Mouse (Mus musculus) heart, postnatal 25 days (tissue): ENCODE results near the gene Ptbp1. TPM values are rescaled to one million over a fixed set of nuclear protein-coding genes. Genes with fewer than 3 reads are reported as not detected.

Source experiments
- DNase-seq: peaks from one replicate; pipeline ENCODE4 v3.0.0; 2022; ENCODE audit warnings: low spot score
- intact Hi-C: fragments of 180-260 bp; cut with DNase I; formaldehyde crosslinking; loops from one replicate; pipeline ENCODE4 v1.15.1; 2025
- total RNA-seq, 2 experiments: library from RNA; stranded (reverse); gene quantifications; 2 replicates each; pipeline ENCODE4 v1.2.3; 2021

Ptbp1 gene
- total RNA-seq, 2 experiments from 2014 or later, result 54.6 to 59.3 TPM

GRCm38 (mm10) chr10:79856280-79856679 is 2.1 kb downstream of the Ptbp1 start:
- intact Hi-C loops, result loop anchor here (2.0 to 10.0 kb wide), 2 partner anchors 15 to 289 kb away; partner anchors contain the start of genes Cbarp and Midn
- no peak for DNase-seq

DNA sequence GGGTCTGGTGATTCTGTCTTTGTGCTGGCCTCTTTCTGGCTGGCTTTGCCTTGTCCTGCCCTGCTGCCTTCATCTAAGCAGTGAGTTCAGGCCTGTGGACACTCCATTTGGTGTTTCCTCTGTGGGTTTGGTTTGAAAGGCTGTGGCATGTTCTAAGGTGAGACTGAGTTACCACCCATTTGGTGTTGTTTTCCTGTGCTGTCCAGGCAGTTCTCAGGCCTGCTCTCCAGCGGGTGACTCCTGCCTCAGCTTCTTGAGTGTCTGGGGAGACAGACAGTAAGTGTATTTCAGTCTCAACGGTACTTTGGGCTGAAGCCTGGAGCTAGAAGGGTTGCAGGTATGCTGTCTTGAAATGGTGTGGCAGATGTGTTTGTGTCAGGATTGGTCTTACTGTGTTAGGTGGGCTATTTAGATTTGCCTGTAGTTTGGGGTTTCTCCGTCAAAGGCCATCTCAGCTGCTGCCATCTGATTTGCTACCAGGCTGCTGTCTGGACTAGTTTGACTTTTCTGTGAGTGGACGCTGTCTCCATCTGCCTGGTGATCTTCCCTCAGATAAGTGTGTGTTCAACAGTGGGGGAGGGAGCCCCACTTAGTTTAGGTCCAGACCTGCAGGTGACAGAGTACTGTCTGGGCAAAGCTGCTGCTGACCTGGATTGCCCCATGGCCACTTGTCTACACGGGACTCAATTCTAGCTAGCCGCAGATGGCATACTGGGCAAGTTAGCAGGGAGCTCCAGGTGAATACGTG is 2.7 kb downstream of the Ptbp1 start:
- intact Hi-C loops, result loop anchor here (2.0 to 10.0 kb wide), 2 partner anchors 16 to 288 kb away; partner anchors contain the start of genes Cbarp and Midn

DNA sequence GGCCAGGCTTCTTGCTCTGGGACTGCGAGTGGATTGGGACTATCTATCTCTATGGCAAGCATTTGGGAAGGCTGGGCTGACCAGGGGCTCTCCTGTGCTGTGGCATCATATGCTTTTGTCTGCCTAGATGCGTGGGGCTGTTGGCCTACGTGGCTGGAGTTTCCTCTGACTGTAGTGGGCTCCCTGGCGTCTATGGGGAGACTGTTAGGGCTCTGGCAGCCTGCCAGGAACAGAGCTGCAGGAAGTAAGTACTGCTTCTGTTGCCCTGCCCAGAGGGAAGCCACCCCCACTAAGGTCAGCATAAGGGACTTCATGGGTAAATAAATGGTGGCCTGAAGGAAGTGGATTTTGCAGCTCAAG is 3.2 kb downstream of the Ptbp1 start:
- DNase-seq, result peak; percentile 68
- intact Hi-C loops, result loop anchor here (2.0 to 10.0 kb wide), 2 partner anchors 17 to 287 kb away; partner anchors contain the start of genes Cbarp and Midn

More for the DNA sequence above, 2.7 kb downstream of the Ptbp1 start:
- no peak for DNase-seq

GRCm38 (mm10) chr10:79857894-79858293 is 3.7 kb downstream of the Ptbp1 start:
- no peak for DNase-seq
- intact Hi-C loops, result loop anchor here (2.0 to 10.0 kb wide), 2 partner anchors 17 to 287 kb away; partner anchors contain the start of genes Cbarp and Midn

DNA sequence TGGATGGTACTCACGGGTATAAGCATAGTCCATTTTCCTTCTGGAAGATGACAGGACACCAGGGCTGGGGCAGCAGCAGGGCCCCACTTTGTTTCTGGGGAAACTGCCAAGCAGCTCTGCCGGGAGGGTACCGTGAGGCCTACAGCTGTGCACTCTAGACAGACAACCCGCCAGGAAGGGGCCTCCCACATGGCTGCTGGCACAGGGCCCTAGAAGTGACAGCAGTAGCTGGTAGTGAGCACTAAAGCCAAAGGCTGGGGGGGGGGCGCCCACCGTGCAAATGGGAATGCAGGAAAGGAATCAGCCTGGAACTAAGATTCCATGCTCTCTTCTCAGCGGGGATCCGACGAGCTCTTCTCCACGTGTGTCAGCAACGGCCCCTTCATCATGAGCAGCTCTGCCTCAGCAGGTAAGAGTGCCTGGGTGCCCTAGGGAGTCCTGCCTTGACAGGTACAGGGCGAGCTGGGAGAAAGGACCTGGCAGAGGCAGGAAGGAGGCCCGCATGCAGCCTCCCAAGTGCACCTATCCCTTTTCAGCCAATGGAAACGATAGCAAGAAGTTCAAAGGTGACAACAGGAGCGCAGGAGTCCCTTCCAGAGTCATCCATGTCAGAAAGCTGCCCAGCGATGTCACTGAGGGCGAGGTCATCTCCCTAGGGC is 4.3 kb downstream of the Ptbp1 start:
- intact Hi-C loops, result loop anchor here (10.0 kb wide), 1 partner anchor 286 kb away; the partner anchor contains the start of genes Cbarp and Midn
- no peak for DNase-seq

DNA sequence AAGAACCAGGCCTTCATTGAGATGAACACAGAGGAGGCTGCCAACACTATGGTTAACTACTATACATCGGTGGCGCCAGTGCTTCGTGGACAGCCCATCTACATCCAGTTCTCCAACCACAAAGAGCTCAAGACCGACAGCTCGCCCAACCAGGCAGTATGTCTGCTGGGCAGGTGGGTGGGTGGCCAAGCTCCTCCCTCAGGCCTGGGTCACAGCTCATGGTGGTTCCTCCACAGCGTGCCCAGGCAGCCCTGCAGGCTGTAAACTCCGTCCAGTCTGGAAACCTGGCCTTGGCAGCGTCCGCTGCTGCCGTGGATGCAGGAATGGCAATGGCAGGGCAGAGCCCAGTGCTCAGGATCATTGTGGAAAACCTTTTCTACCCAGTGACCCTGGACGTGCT is 4.9 kb downstream of the Ptbp1 start:
- intact Hi-C loops, result loop anchor here (10.0 kb wide), 1 partner anchor 286 kb away; the partner anchor contains the start of genes Cbarp and Midn
- no peak for DNase-seq

GRCm38 (mm10) chr10:79860079-79860911 is 6.1 kb downstream of the Ptbp1 start:
- intact Hi-C loops, result no loop called here
- DNase-seq, result no peak

DNA sequence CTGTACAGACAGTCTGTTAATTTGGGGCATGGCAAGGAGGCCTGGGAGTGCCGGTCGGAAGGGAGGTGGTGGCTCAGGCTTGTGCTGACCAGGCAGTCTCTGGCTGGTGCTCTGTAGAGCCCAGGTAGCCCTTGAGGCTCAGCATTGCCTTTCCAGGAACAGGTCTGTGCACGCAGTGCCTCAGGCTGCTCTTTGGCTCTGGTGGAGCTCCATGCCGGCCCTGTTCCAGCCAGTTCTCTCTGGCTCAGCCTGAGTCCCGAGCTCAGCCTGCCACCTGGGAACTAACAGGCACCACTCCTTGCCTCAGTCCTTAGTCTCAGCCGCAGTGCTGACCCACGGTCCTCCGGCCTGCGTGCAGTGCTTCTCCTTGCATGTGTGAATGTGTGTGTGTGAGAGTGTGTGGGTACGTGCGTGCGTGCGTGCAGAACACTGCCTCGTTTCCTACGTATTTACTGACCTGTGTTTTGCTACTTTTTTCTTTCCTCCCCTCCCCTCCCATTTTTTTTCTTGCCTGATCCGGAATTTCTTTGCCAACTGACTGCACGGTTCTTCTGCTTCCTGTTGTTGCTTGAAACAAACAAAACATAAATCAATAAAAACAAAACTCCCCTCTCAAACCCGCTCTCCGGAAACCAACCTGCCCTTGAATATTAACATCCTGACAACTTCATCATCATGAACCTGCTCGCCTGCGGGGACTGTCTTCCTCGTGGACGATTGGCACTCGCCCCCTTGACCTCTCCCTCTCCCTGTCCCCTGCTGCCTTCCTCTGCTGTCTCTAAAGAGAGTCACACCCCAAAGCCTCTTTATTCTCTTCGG is 7.2 kb downstream of the Ptbp1 start:
- no peak for DNase-seq
- intact Hi-C loops, result no loop called here

DNA sequence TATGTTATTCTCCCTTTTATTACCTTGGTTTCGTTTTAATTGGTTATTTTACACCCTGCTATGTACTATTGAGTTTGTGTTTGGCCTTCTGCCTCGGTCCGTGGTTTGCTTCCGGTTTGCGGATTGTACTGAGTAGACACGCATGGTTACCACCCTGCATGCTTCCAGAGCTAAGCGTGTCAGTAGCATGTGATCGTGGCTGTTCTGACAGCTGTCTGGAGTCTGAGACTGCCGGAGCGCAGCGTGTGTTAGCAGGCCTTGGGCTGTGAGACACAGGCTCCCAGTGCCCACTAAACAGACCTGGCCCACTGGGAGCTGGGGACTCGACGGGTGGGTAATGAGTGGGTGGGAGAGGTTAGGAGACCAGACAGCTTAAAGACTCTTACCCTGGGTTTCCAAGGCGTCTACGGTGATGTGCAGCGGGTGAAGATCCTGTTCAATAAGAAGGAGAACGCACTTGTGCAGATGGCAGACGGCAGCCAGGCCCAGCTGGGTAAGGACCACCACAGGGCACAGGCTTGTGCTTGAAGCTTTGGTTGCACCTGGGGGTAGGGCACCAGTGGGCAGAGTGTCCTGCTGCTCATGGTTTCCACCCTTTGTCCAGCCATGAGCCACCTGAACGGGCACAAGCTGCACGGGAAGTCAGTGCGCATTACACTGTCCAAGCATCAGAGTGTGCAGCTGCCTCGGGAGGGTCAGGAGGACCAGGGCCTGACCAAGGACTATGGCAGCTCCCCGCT is 8.0 kb downstream of the Ptbp1 start:
- intact Hi-C loops, result no loop called here

DNA sequence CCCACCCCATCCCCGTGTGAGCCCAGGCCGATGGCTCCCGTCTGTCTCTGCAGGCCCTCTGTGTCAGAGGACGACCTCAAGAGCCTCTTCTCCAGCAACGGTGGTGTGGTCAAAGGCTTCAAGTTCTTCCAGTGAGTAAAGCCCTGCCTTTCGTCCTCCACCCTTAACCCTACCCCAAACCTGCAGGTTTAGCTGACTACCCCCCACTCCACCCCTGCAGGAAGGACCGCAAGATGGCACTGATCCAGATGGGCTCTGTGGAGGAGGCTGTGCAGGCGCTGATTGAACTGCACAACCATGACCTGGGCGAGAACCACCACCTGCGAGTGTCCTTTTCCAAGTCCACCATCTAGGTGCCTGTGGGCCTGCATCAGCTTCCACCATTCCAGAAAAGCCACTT is 8.7 kb downstream of the Ptbp1 start:
- intact Hi-C loops, result no loop called here
- DNase-seq, result no peak

More for the DNA sequence above, 8.0 kb downstream of the Ptbp1 start:
- DNase-seq, result no peak

DNA sequence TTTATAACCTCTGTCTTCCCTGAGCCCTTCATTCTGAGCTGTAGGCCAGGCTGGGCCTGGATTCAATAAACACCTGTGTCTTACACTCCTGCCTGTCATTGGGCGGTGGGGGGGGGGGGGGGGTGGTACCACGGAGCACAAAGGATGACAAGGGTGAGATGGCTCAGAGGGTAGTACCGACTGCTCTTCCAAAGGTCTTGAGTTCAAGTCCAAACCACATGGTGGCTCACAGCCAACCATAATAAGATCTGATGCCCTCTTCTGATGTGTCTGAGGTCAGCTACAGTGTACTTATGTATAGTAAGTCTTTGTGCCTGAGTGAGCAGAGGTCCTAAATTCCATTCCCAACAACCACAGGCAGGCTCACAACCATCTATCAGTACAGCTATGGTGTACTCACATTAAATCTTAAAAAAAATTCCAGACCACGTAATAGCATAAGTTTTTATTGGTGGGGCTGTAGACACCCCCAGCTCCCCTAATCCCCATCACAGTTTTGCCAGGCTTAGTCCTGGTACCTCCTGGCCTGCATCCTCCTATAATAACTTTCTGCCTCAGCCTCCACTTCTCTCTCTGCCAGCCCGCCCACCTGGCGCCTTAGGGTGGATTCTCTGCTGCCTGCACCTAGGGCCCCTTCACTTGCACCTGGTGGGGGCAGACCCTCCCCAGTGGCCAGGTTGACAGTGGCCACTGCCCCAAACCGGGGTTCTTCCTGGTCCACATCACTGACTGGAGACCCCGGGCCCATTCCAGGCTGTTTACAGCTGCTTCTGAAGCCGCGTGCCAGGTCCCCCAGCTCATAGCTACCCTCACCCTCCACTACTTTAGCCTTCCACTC is 10.3 kb downstream of the Ptbp1 start:
- DNase-seq, result no peak
- intact Hi-C loops, result loop anchor here (5.0 kb wide), 1 partner anchor 32 kb away; no protein-coding TSS in a partner anchor

DNA sequence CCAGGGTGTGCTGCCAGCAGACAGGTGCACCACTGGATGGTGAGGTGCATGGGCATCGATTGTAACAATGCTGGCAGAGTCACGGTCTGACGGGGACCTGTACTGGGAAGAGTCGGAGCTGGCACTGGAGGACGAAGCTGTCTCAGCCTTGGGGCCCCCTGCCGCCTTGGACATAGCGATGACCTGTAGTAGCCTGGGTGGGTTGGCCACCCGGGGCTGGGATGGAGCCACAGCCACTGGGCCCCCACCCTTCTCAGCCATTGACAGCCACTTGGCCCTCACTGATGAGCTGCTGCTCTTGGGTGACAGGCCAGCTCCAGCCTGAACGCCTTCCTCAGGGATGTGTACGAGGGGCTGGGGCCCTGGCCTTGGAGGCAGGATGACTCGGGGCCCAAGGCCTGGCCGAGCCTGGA is 11.0 kb downstream of the Ptbp1 start:
- no peak for DNase-seq
- intact Hi-C loops, result loop anchor here (5.0 kb wide), 1 partner anchor 33 kb away; no protein-coding TSS in a partner anchor

GRCm38 (mm10) chr10:79865801-79866295 is 11.6 kb downstream of the Ptbp1 start:
- intact Hi-C loops, result loop anchor here (5.0 kb wide), 1 partner anchor 34 kb away; no protein-coding TSS in a partner anchor
- DNase-seq, result no peak

- intact Hi-C loops, result loop anchor here (5.0 kb wide), 1 partner anchor 34 kb away; no protein-coding TSS in a partner anchor
- no peak for DNase-seq
Observed at GRCm38 (mm10) chr10:79866601-79867000, 12.4 kb downstream of the Ptbp1 start.

GRCm38 (mm10) chr10:79871845-79872244 is 17.6 kb downstream of the Ptbp1 start:
- DNase-seq, result no peak
- intact Hi-C loops, result no loop called here

DNA sequence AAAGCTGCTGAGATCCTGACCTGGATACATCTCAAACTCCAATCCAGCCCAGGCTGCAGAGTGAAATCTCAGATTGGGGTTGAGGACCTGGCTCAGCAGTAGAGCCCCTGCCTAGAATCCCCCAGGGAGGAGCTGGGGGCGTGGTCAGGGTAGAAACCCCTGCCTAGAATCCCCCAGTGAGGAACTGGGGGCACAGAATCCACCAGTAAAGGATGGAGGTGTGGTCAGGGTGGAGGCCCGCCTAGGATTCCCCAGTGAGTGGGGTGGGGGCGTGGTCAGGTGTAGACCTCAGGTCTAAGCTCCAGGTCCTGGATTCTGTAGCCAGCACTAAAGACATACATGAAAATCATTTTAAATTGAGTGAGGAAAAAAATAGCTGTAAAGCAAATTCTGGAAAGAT is 18.6 kb downstream of the Ptbp1 start:
- DNase-seq, result no peak
- intact Hi-C loops, result no loop called here

DNA sequence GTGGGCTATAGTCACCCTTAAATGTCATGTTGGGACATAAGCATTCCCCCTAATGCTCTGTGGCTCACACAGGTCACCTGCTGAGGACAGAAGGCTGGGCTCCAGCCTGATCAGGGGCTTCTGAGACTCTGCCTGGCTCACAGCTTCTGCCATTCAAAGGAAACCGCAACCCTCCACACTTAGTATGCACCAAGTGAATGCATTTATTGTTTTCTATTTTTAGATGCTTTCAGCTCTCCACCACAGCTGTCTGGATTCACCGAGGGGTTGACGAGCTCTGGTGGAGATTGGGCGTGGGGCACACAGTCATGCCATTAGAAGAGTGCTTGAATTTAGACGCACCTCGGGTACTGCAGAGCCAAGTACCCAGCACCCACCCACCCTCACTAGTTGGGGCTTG is 19.1 kb downstream of the Ptbp1 start:
- no peak for DNase-seq
- intact Hi-C loops, result no loop called here
